Mouse (Mus musculus): ENCODE measurements at regions not wholly inside any gene's neighbourhood (a gene's known extent, or its start where the extent isn't known, plus 50 kb on each side); places are given as distances from the start of the nearest gene placed in this dataset.
"Not testable (repeated sequence)": the region's sequence is repeated elsewhere in the genome, so short reads cannot be mapped to it uniquely, and the experiment has no call there.

- DNase-seq: no peak
These were observed 239.2 kb upstream of the 1700012A03Rik start for GRCm38 (mm10) chr6:31810602-31811512.

GRCm38 (mm10) chr6:31804468-31804867 is 240.7 kb upstream of the Podxl start:
- DNase-seq: not testable (repeated sequence)

GRCm38 (mm10) chr6:31803222-31803621 is 239.4 kb upstream of the Podxl start:
- not testable (repeated sequence) for DNase-seq

GRCm38 (mm10) chr6:31791547-31791946 is 227.8 kb upstream of the Podxl start:
- DNase-seq: no peak

- no peak for DNase-seq
These were observed 227.1 kb upstream of the Podxl start for GRCm38 (mm10) chr6:31790906-31791305.

GRCm38 (mm10) chr6:31776841-31777240 is 213.1 kb upstream of the Podxl start:
- DNase-seq: no peak

GRCm38 (mm10) chr6:31771916-31772315 is 208.1 kb upstream of the Podxl start:
- DNase-seq: no peak

- DNase-seq: no peak
These were observed 181.8 kb upstream of the Podxl start for GRCm38 (mm10) chr6:31745589-31745988.

- DNase-seq: no peak
These were observed 167.6 kb upstream of the Podxl start for GRCm38 (mm10) chr6:31731391-31731790.

GRCm38 (mm10) chr6:31719614-31720013 is 155.8 kb upstream of the Podxl start:
- no peak for DNase-seq

- DNase-seq: no peak
These were observed 155.1 kb upstream of the Podxl start for GRCm38 (mm10) chr6:31718843-31719242.

GRCm38 (mm10) chr6:31717531-31717930 is 153.8 kb upstream of the Podxl start:
- DNase-seq: no peak

GRCm38 (mm10) chr6:31707256-31707655 is 143.5 kb upstream of the Podxl start:
- DNase-seq: no peak

GRCm38 (mm10) chr6:31704191-31704590 is 140.4 kb upstream of the Podxl start:
- no peak for DNase-seq

GRCm38 (mm10) chr6:31702931-31703330 is 139.2 kb upstream of the Podxl start:
- no peak for DNase-seq

- no peak for DNase-seq
These were observed 132.1 kb upstream of the Podxl start for GRCm38 (mm10) chr6:31695885-31696284.

GRCm38 (mm10) chr6:31693047-31693446 is 129.3 kb upstream of the Podxl start:
- no peak for DNase-seq

GRCm38 (mm10) chr6:31692024-31692423 is 128.2 kb upstream of the Podxl start:
- no peak for DNase-seq

GRCm38 (mm10) chr6:31680101-31680500 is 116.3 kb upstream of the Podxl start:
- DNase-seq: no peak

GRCm38 (mm10) chr6:31665671-31666486 is 102.1 kb upstream of the Podxl start:
- DNase-seq: no peak

- peak; percentile 11 to 47 for DNase-seq
These were observed 100.7 kb upstream of the Podxl start for GRCm38 (mm10) chr6:31664495-31664894.

GRCm38 (mm10) chr6:31660778-31661177 is 97.0 kb upstream of the Podxl start:
- DNase-seq: peak in 1 of 2 experiments; percentile 35

GRCm38 (mm10) chr6:31659901-31660300 is 96.1 kb upstream of the Podxl start:
- DNase-seq: no peak

All from spleen, adult 18-20 months (tissue).